Mouse (Mus musculus) bone marrow macrophage, adult 2 months (primary cell): ENCODE measurements around the gene Srcin1.

Experiments used
- CTCF ChIP-seq: IDR thresholded peaks from 2 replicates; pipeline ENCODE4 v1.5.1; 2012; ENCODE audit warnings: low read depth, mild to moderate bottlenecking, low read length, moderate library complexity
- POLR2A ChIP-seq: IDR thresholded peaks from 2 replicates; pipeline ENCODE4 v1.6.1; 2012; ENCODE audit warnings: mild to moderate bottlenecking, low read depth, low read length, borderline replicate concordance

DNA sequence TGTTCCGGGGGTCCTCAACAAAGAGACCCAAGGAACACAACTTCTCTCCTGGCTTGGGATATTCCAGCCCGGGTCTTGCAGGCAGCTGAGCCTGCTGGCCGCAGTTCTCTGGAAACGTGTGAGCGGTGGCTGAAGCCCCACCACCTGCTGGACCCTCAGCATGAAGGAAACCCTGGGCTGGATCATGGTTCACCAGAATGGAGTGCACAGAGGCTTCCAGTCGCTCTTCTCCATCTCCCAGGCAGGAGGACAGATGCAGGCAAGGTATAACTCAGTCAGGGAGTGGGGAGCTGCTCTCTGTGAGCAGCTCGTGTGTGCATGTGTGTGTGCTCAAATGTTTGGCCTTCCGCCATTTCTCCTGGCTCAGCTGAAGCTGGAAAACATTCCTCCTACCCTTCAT is 7.3 kb downstream of the Srcin1 start:
- TF ChIP-seq CTCF (no peak), POLR2A (no peak)
